Mouse (Mus musculus): Measurements from ENCODE around the gene Fbxw11. TPM values are rescaled to one million over a fixed set of nuclear protein-coding genes. Genes with fewer than 3 reads are reported as not detected.

The Fbxw11 gene
- polyA plus RNA-seq, 1 experiment: 20.2 TPM

DNA sequence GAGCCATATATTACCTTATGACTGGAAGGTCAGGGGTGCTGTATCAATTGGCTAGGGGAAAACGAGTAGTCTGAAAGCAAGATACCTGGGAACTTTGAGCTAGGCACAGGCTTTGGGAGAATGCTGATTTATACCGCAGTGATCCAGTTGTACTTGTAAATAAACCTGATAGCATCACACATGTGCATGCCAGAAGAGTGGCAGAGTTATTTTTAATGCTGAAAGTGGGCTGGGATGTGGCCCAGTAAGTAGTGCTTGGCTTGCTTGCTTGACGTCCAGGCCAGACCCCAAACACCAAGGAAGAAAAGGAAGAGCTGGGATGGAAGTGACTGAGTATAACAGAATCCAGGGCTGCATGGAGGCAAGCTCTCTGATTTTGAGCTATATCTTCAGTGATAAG is 59.0 kb downstream of the Fbxw11 start:
- no peak for TF ChIP-seq CTCF (IDR thresholded peaks at IDR 0.05; ENCODE audit: extremely low read depth, insufficient read depth, insufficient read length, insufficient replicate concordance)
- no peak for TF ChIP-seq POLR2A (IDR thresholded peaks at IDR 0.05; ENCODE audit: low read depth, low read length)
- Histone ChIP-seq H3K36me3 (ENCODE audit: control insufficient read depth, insufficient read depth, low read length) (no peaks in the 10 kb centered on the region), H3K27me3 (ENCODE audit: control insufficient read depth, insufficient read depth, low read length) (no peaks in the 10 kb centered on the region), H3K4me3 (ENCODE audit: extremely low read depth, insufficient read depth, insufficient read length) (no peak overlapping the region), H3K27ac (ENCODE audit: insufficient read depth, low read length) (no peak overlapping the region), H3K4me1 (ENCODE audit: control insufficient read depth, insufficient read depth, insufficient read length) (no peaks in the 10 kb centered on the region; the same call in 1 of the 2 replicates)
- WGBS: 87% methylated on average over 3 of the region's 3 CpGs
- no peak for DNase-seq (ENCODE audit: low read depth in 1 of 2, low spot score in 2 of 2)

DNA sequence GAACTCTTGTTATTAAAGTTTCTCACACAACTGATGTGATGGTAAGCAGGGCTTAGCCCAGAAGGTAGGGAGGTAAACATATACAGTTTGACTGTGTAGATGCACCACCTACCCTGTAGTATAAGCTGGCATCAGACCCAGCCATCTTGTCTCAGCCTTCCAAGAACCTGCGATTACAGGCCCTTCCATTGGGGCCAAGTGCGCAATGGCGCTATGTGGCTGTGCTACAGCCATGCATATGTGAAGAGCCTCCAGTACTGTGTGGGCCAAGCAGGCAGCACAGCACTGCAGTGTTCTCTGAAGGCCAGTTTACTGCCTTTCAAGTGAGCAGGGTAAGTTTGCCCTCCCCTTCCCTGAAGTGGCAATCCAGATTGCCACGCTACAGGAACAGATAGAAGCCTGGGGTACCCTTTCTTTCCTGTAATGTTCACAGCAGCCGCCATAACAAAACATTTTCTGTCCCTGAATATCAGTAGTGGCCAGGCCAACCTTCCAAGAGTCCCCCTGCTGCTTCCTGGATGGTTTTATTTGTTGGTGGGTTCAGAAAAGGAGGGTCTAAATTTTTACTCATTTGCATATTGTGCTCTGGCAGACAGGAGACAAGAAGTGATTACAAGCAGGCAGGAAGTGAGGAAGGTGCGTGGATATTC is 61.8 kb downstream of the Fbxw11 start:
- no peak for TF ChIP-seq CTCF (IDR thresholded peaks at IDR 0.05; ENCODE audit: extremely low read depth, insufficient read depth, insufficient read length, insufficient replicate concordance)
- no peak for TF ChIP-seq POLR2A (IDR thresholded peaks at IDR 0.05; ENCODE audit: low read depth, low read length)
- no peak overlapping the region for H3K4me3 ChIP-seq (ENCODE audit: extremely low read depth, insufficient read depth, insufficient read length)
- H3K27me3 ChIP-seq (ENCODE audit: control insufficient read depth, insufficient read depth, low read length): no peaks in the 10 kb centered on the region
- no peaks in the 10 kb centered on the region for H3K36me3 ChIP-seq (ENCODE audit: control insufficient read depth, insufficient read depth, low read length)
- 93% methylated on average over 6 of the region's 6 CpGs for WGBS
- H3K27ac ChIP-seq (ENCODE audit: insufficient read depth, low read length): no peak overlapping the region
- H3K4me1 ChIP-seq (ENCODE audit: control insufficient read depth, insufficient read depth, insufficient read length): no peaks in the 10 kb centered on the region
- no peak for DNase-seq (ENCODE audit: low read depth in 1 of 2, low spot score in 2 of 2)

DNA sequence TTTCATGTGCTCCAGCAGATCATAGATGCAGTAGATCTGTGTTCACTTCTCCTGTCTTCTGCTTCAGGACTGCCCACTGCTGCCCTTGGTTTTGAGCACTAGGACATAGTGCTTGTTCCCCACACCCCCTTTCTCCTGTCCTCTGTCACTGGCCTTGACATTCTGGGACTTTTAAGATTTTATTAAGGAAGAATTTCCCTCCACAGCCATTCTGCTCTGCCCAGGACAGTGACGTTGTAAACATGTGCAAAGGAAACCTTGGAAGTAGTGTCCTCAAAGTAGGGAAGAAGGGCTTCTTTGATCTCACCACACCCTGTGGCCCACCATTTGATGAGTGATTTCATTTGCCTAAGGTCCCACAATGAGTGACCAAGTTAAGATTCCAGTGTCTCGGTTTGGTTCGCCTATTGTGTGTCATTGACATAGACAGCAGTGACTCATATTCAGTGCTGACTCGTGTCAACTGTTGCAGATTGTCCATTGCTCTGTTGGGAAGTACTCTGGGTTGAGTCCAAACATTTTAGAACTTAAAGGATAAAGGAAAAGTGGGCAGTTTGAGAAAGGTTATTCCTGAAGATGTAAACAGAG is 64.0 kb downstream of the Fbxw11 start:
- Histone ChIP-seq H3K4me3 (ENCODE audit: extremely low read depth, insufficient read depth, insufficient read length) (no peak overlapping the region), H3K36me3 (ENCODE audit: control insufficient read depth, insufficient read depth, low read length) (no peaks in the 10 kb centered on the region), H3K27me3 (ENCODE audit: control insufficient read depth, insufficient read depth, low read length) (no peaks in the 10 kb centered on the region), H3K4me1 (ENCODE audit: control insufficient read depth, insufficient read depth, insufficient read length) (no peaks in the 10 kb centered on the region), H3K27ac (ENCODE audit: insufficient read depth, low read length) (no peak overlapping the region)
- TF ChIP-seq CTCF (IDR thresholded peaks at IDR 0.05; ENCODE audit: extremely low read depth, insufficient read depth, insufficient read length, insufficient replicate concordance) (no peak), POLR2A (IDR thresholded peaks at IDR 0.05; ENCODE audit: low read depth, low read length) (no peak)
- WGBS: 86% methylated on average over 4 of the region's 4 CpGs
- DNase-seq (ENCODE audit: low read depth in 1 of 2, low spot score in 2 of 2): no peak

DNA sequence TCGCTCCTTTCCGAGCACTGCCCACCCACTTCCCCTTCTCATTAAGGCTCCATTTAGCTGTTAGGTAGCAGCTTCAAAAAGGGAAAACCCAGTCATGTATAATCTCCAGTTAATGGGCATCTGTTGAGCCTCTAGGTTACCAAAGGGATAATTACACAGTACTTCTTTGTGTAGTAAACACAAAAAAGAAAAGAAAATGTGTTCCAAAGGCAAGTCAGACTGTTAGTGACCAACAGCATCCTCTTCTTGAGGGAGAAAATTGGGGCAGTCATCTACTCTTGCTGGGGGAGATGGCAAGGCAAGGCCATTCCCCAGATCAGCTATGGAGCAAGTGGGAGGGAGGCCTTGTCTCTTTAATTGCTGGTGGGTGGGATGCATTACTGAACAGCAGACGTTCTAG is 65.0 kb downstream of the Fbxw11 start:
- no peaks in the 10 kb centered on the region for H3K27me3 ChIP-seq (ENCODE audit: control insufficient read depth, insufficient read depth, low read length)
- no peak overlapping the region for H3K4me3 ChIP-seq (ENCODE audit: extremely low read depth, insufficient read depth, insufficient read length)
- no peak overlapping the region for H3K27ac ChIP-seq (ENCODE audit: insufficient read depth, low read length)
- peaks cover 3% of the 10 kb centered on the region for H3K36me3 ChIP-seq (ENCODE audit: control insufficient read depth, insufficient read depth, low read length)
- TF ChIP-seq CTCF (IDR thresholded peaks at IDR 0.05; ENCODE audit: extremely low read depth, insufficient read depth, insufficient read length, insufficient replicate concordance) (no peak), POLR2A (IDR thresholded peaks at IDR 0.05; ENCODE audit: low read depth, low read length) (no peak)
- no peak for DNase-seq (ENCODE audit: low read depth in 1 of 2, low spot score in 2 of 2)
- no peaks in the 10 kb centered on the region for H3K4me1 ChIP-seq (ENCODE audit: control insufficient read depth, insufficient read depth, insufficient read length)
- 60% methylated on average over 3 of the region's 3 CpGs for WGBS

DNA sequence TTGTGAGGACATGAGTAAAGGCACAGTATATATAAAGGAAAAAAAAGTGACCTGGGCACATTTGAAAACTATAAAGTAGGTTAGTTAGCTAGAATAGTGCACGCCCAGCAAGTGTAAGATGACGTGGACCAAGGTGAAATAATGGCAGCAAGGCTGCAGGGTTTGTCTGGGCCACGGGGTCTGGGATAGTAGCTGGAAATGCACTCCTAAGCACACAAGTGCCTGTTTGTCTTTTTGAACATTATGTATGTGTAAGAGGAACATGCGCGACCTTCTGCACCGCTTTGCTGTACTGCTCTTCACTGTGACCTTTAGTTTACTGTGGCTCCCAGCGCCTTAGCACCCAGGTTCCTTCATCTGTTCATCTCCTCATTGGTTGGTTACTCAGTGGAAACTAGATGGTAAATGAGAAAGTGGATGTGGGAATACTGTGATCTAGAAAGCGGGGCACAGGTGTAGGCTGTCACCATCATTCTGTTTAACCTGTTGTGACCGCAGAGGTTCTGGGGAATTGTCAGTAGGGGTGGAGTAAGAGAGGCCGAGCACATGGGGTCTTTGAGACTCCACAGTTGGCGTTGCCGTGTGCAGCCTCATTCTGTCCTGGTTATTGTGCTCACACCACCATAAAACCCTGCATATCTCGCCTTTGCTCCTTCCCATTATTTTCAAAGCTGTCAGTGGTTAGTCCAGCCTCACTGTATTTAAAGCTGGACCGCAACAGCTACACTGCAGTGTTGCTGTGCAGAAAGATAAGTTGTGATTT is 66.4 kb downstream of the Fbxw11 start:
- Histone ChIP-seq H3K27me3 (ENCODE audit: control insufficient read depth, insufficient read depth, low read length) (no peaks in the 10 kb centered on the region), H3K36me3 (ENCODE audit: control insufficient read depth, insufficient read depth, low read length) (peaks cover 5% of the 10 kb centered on the region), H3K27ac (ENCODE audit: insufficient read depth, low read length) (no peak overlapping the region), H3K4me3 (ENCODE audit: extremely low read depth, insufficient read depth, insufficient read length) (no peak overlapping the region), H3K4me1 (ENCODE audit: control insufficient read depth, insufficient read depth, insufficient read length) (no peaks in the 10 kb centered on the region)
- DNase-seq (ENCODE audit: low read depth in 1 of 2, low spot score in 2 of 2): no peak
- TF ChIP-seq POLR2A (IDR thresholded peaks at IDR 0.05; ENCODE audit: low read depth, low read length): no peak
- no peak for TF ChIP-seq CTCF (IDR thresholded peaks at IDR 0.05; ENCODE audit: extremely low read depth, insufficient read depth, insufficient read length, insufficient replicate concordance)
- WGBS: 89% methylated on average over 14 of the region's 14 CpGs

DNA sequence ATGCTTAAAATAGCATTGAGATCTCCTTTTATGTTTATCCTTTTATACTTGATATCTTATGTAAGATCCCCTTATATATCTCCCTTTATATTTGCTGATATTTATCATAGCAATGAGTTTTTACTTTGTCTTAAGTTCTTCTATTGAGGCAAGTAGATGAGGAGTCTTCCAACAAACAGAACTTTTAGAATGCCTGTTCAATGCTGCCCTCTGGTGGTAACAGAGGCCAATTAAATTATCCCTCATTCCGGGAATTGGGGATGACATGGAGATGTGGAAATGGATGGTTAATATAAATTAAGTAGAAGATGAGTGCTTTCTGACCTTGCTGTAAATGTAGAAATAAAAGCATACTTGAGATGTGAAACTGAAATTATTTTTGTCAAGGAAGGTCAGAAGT is 67.0 kb downstream of the Fbxw11 start:
- no peak for DNase-seq (ENCODE audit: low read depth in 1 of 2, low spot score in 2 of 2)
- no peak overlapping the region for H3K4me3 ChIP-seq (ENCODE audit: extremely low read depth, insufficient read depth, insufficient read length)
- no peaks in the 10 kb centered on the region for H3K4me1 ChIP-seq (ENCODE audit: control insufficient read depth, insufficient read depth, insufficient read length)
- H3K27ac ChIP-seq (ENCODE audit: insufficient read depth, low read length): no peak overlapping the region
- 19% methylated on average over 1 of the region's 1 CpGs for WGBS
- peaks cover 5% of the 10 kb centered on the region for H3K36me3 ChIP-seq (ENCODE audit: control insufficient read depth, insufficient read depth, low read length)
- no peaks in the 10 kb centered on the region for H3K27me3 ChIP-seq (ENCODE audit: control insufficient read depth, insufficient read depth, low read length)
- TF ChIP-seq POLR2A (IDR thresholded peaks at IDR 0.05; ENCODE audit: low read depth, low read length) (no peak), CTCF (IDR thresholded peaks at IDR 0.05; ENCODE audit: extremely low read depth, insufficient read depth, insufficient read length, insufficient replicate concordance) (no peak)
